Mouse (Mus musculus): Measurements from ENCODE around the gene Ttc30a1.
A peak's percentile ranks its signal among the peaks of the same experiment; 100 is the strongest.

Gene Ttc30a1

DNA sequence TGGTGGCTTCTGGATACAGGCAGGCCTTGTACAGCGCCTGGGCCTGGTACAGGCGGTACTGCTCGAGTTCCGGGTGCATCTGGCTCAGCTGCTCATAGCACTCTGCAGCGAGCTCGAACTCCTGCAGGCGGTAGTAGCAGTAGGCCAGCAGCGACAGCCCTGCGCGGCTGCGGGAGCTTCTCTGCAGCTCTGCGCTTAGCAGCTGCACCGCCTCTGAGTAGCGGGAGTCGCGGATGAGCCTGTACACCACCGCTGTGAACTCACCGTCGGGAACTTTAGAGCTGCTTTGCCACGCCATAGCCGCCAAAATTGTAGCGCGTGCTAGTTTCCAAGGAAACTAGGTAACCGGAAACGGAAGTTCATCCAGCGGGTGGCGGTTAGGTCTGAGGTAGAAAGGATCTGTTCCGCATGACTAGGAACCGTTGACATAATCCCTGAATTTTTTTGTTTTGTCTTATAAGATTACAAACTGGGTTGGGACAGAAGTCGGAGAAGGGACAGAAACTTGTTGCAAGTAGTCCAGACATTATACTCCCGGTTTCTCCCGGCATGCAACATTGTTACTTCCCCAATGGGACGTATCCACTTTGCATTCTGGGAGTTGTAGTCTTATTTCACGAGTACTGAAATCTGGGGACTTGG is at the start of gene Ttc30a1:
Gene Ttc30a1, minus strand, starts transcription at position 528 of the 642 bp plus-strand sequence.
- DNase-seq (ENCODE audit: low read depth), result peak; percentile 86

DNA sequence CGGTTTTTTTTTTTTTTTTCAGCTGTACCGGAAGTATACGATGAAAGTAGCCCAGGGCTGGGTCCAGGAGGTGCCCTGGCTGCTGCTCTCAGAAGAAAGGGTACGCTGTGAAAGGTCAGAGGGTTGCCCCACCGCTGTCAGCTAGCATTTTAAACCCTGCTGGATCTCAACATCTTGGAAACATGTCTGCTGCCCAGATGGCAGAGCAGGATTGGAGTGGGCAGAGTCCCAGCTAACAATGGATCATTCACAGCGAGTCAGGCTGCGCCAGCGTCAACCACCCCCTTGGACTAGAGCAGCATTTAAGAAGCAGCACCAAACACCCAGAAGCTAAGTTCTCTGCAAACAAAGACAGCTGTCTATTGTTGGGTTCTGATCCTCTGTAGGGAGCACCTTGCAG is 48.3 kb upstream of the Ttc30a1 start:
- peak; percentile 25 for DNase-seq (ENCODE audit: low read depth)

DNA sequence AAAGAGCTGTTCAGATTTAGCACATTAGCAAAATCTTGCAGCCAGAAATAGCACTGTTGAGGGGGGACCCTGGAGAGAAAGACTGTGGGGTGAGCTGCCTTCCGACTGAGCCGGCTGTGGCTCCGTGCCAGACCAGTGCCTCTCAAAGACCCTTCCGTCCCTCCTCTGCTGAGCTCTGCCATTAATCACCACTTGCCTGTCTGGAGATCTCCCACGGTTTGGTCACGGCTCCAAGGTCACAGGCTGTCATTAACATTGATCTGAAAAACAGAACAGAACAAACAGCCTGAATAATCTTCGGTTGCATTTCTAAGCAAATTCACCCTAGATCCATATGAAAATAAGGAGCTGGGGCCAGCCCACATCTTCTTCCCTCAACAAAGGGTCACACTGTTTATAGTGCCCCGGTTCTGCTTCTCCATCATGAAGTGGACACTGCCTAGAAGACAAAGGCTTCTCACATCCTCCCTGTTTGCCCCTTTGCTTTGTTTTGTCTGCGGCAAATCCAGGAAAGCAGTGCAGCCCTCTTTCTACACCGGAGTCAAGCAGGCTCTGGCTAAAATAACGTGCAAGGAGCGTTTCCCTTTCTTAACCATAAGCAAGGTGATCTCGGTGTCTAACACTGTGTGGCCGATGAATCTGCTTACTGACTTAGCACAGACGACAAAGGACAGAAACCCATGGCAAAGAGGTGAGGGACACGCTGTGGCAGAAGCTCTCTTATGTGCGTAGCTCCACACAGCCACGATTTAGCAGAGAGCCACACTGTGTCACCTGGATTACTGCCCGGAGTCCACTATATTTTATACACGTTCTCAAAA is 47.5 kb upstream of the Ttc30a1 start:
- no peak for DNase-seq (ENCODE audit: low read depth)

DNA sequence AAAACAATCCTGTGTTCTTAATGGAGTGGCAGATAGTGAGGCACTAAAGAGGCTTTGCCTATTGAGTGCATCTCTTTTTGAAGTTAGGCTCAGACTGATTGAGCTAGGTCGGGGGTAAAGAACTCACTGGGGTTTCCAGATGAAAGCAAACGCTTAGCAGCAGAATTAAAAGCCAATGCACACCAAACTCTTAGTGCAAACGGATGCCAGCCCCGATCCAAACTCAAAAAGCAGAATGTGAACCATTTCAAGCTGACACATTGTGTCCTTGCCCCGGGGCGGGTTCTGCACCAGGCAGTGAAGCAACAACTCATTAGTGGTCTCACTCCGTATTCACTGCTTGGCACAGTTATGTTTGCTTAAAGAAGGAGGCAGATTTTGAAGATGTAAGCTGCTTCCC is 35.1 kb upstream of the Ttc30a1 start:
- DNase-seq (ENCODE audit: low read depth), result no peak

DNA sequence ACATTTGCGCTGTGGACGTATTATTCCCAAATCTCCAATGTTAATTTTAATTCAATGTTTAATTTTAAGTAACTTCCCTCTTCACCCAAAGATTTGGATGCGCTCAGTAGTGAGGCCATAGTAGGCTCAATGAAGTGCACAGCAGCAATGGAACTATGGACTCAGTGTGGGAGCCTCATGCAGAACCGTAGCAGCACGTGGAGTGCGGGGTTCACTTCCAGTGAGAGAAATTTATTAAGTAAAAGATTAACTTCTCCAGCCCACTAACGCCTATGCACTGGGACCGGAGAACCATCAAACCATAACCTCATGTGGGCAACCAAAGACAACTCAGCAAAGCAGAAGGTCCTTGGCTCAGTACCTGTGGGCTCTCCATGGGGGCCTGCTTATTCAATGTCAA is 34.4 kb upstream of the Ttc30a1 start:
- DNase-seq (ENCODE audit: low read depth), result no peak

DNA sequence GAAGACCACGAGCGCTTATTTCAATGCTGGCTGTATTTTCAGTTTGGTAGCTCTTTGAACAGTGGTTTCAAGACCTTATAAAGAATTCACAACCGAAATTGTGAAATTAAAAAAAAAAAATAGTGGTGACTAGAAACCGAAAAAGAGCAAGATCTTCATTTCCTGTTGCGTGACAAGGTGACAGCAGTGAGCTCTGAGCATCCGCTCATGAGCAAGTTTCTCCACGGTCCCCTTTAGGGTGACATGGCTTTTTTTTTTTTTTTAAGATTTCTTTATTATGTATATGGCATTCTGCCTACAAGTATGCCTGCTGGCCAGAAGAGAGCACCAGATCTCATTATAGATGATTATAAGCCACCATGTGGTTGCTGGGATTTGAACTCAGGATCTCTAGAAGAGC is 33.7 kb upstream of the Ttc30a1 start:
- no peak for DNase-seq (ENCODE audit: low read depth)

DNA sequence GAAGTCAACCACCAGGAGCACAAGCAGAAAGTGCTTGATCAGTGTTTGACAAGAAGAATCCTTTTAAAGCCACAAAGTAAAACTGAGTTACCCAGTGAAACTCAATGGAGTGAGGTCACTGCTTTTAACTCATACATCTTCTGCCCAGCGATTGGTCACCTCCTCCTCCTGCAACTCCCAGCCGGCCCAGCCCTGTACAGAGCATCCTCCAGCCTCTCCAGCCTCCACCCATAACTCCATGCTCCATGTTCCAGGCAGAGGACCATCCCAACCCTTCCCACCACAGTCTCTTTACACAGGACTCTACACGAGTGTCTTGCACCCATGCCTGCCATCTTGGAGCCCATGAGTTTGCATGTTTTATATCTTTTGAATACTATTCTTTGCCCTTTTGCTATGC is 32.9 kb upstream of the Ttc30a1 start:
- no peak for DNase-seq (ENCODE audit: low read depth)

DNA sequence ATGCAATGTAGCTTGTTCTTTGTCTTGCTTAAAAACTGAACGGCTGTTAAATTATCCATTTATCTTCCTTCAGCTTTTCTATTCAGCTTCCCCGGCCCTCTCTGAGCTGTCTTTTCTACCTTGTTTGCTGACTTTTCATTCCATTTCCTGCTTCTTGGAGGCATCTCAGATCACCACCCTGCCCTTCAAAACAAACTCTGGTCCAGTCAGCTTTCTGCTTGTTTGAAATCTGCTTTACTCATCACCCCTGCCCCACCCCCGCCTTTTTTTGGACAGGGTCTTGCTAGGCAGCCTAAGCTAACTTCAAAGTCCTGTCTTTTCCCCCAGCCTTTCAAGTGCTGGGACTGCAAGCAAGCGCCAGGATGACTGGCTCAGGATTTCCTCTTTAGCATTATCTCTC is 24.4 kb upstream of the Ttc30a1 start:
- no peak for DNase-seq (ENCODE audit: low read depth)

DNA sequence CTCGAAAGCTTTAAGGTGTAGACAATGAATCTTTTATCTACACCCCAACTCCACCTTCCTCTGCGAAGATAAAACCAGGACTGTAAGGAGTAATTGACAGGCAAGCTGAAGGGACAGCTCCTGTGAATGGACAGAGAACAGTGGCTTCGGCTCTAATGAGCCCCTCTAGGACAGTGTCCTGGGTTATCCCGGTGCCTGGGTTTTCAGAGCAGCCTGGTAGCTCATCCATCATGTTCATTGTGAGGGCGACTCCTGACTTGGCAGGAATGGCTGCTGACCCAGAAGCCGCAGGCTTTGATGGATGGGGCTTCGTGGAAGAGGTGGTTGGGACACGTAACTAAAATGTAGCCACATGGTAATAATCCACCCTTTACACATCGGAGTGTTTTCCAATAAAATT is 21.1 kb upstream of the Ttc30a1 start:
- DNase-seq (ENCODE audit: low read depth), result no peak

DNA sequence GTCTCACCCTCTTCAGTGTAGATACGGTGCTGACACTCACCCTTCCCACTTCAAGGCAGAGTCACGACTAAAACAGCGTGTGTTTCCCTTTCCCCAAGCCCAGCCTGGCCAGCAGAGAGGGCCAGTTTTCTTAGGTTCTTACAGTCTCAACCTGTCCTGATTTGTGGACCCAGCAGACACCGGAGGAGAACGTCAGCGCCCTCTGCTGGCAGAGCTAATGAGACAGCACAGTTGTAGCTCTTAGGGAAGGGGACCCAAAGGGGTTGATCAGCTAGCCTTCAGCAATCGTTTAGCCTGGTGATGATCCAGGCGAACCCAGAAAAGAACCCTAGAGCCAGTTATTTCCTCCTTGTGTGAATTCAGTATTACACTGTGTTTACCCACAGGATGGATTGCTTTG is 19.6 kb upstream of the Ttc30a1 start:
- DNase-seq (ENCODE audit: low read depth), result no peak

DNA sequence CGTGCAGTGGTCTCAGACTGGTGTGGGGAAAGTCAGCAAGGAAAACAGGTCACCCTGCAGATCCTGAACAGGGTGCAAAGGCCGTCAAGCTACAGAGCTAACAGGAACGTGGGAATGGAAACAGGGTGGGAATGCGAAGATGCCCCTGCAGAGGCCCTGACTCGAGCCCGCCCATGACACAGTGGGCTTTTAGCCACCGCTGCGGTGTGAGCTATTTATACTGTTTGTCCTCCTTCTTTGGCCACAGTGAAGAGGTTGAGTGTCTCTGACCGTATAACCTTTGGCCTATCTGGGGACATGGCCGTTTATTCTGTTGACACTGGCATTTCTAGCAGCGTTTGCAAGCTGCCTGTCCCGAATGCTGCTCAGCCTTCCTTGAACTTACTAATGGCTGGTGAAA is 17.9 kb upstream of the Ttc30a1 start:
- no peak for DNase-seq (ENCODE audit: low read depth)

DNA sequence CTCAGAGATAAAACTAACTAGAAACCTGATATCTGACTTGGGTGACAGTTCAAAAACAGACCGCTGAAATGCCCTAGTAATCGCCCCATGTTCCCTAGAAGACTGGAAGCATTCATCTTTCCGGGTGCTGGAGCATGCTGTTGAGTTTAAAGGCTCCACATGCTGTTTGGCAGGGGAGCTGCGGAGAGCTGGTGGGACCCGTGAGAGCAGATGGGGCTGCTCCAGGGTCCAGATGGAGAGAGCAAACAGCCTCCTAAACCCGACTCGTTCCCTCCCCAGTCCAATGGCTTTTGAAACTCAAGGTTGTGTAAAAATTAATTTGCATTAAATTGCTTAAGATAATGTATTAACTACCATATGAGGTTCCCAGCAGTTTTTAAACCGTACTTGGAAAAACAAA is 16.9 kb upstream of the Ttc30a1 start:
- no peak for DNase-seq (ENCODE audit: low read depth)

DNA sequence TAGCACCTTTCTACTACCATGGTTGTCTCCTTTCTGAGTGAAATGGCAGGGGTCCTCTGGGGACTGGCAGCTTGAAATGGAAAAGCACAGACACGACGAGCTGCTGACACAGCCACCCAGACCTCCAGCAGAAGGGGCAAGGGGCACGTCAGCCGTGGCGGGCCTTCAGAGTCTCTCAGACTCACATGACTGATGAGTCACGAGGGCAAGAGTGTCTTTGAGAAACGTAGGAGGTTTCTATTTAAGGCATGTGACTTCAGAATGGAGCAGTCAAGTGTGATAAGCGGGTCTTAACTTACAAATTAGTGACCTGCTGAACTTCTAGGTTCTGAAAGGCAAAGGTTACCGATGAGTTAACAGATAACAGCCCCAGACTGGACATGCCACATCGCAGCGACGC is 16.0 kb upstream of the Ttc30a1 start:
- no peak for DNase-seq (ENCODE audit: low read depth)

DNA sequence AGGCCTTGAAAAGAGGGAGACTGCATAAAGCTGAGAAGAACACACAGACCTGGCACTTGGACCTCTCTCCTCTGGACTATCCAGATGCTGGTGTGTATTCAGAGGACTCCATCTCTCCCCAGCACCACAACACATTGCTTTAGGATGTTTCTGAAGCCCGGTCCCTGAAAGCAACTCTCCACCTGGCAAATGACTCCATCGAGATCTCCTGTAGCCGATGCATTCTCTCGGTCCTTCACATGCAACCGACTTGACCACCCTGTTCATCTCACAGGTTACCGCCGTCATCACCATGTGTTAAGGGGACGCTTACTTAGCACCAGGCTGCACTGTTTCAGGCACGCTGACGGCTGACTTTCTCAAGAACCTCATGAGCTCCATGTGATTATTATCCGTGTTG is 13.1 kb upstream of the Ttc30a1 start:
- DNase-seq (ENCODE audit: low read depth), result no peak

DNA sequence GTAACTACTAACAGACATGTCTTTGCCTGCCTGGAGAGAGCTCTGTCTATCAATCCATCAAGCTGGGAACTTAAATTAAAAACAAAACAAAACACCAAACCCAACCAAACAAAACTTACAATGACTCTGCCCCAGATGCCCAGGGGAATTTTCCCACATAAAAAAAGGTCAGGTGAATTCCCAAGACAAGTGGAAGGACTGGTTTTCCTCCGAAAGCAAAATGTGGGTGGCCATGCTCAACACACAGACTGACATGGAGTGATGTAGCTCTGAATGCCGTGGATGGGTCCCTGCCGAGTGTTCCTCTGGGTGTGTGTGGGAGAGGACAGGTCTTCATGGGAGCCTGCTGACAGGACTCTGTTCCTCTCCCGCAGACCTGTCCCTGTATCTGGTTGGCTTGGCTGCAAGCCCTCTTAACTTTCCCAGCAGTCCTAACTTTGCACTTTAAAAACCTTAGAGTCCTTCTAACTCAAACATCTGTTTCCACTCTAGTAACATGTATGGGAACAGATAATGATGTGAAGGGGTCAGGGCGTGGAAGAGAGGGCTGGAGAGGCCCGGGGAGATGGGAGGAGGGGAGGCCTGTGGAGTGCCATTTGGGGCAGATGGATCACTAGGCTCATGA is 9.9 kb upstream of the Ttc30a1 start:
- no peak for DNase-seq (ENCODE audit: low read depth)

DNA sequence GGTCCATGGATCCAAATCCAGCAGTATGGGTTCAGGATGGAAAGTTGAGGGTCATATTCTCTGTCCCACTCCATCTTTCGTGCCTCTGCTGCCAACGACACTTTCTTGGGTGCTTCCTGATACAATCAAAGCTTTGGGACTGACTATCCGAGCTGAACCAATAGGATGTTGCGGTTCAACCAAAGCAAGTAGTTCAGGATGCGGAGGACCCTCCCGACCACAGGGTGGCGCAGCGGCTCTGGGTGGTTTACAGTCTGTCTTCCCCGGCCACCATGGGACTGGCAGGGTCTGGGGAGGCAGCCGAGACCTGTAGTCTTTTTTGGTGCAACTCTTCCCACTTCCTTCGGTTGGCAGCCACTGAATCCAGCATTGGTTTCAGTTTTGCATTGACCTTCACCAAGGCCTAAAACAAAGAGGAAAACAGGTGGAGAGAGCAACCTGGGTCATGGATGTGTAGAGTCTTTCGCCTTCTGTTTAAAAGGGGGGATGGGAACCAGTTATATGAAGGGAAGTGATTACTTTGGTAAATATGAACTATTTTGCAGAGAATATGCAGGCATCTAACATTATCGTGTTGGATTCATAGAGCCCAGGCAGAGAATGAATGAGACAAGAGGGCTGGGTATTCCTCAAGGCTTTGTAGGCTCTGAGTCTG is 9.2 kb upstream of the Ttc30a1 start:
- DNase-seq (ENCODE audit: low read depth), result no peak

DNA sequence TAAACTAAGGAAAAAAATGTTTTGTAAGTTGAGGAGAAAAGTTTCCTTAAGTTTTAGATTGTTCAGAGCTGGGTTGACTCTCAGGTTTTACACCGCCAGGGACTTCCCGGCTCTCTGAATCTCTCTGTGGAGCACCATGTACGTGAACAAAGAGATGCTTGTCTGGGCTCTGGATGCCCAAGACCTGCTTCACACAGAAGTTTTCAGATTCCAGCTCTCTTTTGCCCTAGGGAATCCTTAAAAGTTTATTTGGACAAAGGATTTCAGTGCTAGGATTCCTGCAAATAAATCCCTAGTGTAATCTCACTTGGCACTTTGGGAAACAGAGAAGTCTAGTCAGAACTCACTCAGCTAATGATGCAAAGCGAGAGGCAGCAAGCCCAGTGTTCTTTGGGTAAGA is 7.9 kb upstream of the Ttc30a1 start:
- no peak for DNase-seq (ENCODE audit: low read depth)

DNA sequence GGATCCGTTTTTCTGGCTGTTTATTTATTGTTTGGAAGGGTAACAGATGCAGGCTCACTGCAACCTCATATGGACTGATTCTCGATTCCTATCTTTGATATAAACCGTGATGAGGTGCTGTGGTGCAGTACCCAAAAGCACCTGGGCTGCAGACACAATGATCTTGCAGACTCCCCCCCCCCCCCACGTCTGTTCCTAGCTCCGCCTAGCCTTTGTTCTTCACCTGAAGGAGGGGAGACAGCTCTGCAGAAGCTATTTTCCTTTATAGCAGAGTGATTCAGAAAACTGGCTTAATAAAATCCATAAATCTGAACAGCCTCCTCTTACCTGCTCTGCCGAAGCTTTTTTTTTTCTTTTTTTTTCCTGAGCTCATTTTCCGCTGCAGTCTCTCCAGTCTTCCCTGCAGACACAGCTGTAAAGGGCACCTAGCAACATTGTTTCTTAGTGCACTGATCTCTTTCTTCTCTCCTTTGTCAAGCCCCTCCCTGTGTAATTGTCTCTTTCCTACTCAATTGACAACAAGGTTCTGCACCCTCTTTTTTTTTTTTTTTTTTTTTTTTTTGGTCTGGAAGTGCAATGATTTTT is 7.1 kb upstream of the Ttc30a1 start:
- no peak for DNase-seq (ENCODE audit: low read depth)

DNA sequence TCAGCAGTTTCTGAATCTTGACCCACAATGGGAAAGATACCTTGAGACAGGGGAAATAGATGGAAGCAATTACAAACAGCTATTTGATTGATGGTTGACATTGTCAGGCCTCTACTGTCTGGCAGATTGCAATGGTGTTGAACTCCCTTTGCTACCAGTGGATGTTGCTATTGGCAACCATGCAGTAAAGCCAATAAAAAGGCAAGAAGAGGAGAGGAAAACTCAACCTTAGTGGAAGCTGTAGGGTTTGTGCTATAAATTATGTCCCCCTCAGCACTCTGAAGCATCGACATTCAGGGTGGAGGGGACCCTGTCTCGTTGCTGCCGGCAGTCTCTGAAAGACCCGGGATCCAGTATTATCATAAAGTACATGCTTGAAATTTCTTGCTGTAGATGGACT is 6.6 kb upstream of the Ttc30a1 start:
- DNase-seq (ENCODE audit: low read depth), result no peak

DNA sequence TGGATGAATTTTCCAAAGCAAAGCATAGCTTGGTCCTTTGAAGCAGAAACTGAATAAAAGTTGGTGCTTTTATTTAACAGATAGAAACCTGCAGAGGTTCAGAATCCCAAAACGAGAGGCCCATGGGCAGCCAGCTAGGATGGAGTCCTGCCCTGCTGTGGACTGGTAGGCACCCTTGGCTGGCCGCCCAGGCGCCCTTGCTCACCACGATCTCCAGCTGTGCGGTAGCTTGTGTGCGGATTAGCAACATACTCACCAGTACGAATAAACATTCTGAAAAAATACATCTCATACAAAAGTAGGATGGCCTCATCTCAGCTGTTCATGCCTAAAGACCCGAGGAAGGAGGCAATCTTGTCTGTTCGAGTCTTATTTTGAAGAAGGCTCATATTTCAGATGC is 6.0 kb upstream of the Ttc30a1 start:
- no peak for DNase-seq (ENCODE audit: low read depth)

DNA sequence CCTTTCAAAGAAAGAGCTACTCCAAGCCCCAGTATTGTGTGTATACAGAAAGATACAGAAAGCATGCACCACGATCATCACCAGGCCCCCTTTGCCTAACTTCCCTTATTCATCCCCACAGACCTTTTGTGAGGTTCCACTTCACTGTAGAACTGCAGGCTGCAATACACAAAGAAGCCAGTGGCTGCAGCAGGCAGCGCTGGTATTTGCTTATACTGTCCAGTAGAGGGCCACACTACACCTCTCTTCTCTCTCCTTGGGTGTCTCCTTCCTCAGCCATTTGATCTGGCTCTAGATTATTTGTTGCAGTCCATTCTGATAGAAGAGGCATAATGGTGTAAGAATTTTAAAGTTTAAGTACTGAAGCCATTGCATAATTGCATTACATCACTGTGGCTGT is 3.4 kb upstream of the Ttc30a1 start:
- DNase-seq (ENCODE audit: low read depth), result no peak

DNA sequence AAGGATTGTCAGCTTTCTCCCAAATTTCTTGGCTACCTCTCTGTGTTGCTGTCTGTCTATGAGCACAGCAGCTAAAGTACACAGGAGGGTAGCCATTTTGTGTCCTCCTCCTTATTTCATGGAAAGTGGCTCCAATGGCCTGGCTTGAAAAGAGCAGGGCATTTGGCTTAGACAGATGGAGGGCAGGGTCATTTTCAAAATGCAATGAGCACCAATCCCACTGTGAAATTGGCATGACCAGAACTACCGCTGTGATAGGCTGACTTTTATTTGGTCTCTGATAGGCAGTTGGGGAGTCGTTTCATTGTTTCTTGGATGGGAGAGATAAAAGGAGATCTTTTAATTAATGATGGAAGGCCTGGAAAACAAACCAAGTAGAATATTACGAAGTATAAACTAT is 2.1 kb upstream of the Ttc30a1 start:
- no peak for DNase-seq (ENCODE audit: low read depth)

DNA sequence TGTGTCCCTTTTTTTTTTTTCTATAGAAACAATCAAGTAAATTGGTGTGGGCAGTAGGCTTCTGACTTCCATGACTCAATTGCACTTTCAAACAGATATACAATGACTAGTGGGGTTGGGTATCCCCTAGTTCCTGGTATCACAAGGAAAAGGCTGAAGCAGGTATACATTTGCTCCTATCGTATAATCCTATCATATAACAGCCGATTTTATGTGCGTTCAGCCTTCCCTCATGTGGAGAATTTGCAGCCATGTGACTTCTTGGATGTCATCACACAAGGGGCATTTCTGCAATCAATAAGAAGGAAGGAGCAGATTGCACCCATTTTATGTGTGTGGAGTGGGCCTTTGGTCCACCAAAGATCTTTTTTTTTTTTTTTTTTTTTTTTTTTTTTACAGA is 1.3 kb upstream of the Ttc30a1 start:
- DNase-seq (ENCODE audit: low read depth), result no peak
